Comparison of ENCODE assay signal across 10 mouse cellular contexts in the genomic region with DNA sequence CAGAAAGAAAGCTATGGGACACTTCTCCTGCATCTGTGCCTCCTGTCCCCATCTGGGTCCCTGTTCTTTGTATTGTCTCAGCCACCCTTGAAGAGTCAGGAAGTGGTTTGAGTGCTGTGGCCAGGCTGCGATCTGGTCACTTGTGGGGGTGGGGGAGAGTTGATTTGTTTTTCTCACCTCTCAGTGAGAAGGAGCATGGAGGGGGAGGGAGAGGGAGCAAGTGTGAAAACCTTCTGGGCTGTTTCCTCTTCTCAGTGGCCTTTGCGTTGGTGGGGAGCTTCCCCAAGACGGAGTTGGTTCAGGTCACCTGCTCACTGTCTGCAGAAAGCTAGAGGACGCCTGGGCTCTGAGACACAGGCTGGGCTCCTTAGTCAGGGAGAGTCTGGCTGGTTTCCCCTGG.
DNase-seq lines count a peak whose midpoint lies in the region; ATAC-seq and TF ChIP-seq lines count a peak whose summit lies in the region.
"Had no signal": no experiment of that assay in that cellular context is flagged by ENCODE, and none has a peak within 500 bp of the region (broad histone marks: within the 10 kb centered on the region; RNA-seq: fewer than 3 reads in every experiment).

No protein-coding gene starts in this region.

- H3K9me3 ChIP-seq in lung, postnatal 0 days (ENCODE audit: low read length): no peaks in the 10 kb centered on the region
- no peaks in the 10 kb centered on the region for H3K9me3 ChIP-seq in embryonic facial prominence, embryonic 10.5 days
- H3K9me3 ChIP-seq: midbrain, embryonic 12.5 days had no signal

- no peak for TF ChIP-seq EP300 in lung, postnatal 0 days (IDR thresholded peaks at IDR 0.05)

- DNase-seq in lung, postnatal 0 days (ENCODE audit: low spot score): peak; percentile 32
- DNase-seq in lung, postnatal 14 days: no peak
- no peak for DNase-seq in embryonic facial prominence, embryonic 10.5 days (ENCODE audit: low spot score)
- DNase-seq in thymus, postnatal 0 days (ENCODE audit: low spot score): peak; percentile 16
- DNase-seq in ovary, adult 18-20 months (ENCODE audit: low spot score): no peak
- DNase-seq in embryo, embryonic 11 days: no peak
- DNase-seq in right cerebral cortex, adult 2 months (ENCODE audit: low spot score in 2 of 2): no peak
- DNase-seq: cerebellum, postnatal 36 days had no signal

- no peaks in the 10 kb centered on the region for H3K27me3 ChIP-seq in lung, postnatal 0 days (replicated peaks; ENCODE audit: insufficient read depth, low read length)
- H3K27me3 ChIP-seq in embryonic facial prominence, embryonic 10.5 days (replicated peaks; ENCODE audit: low read depth, poor library complexity, severe bottlenecking): no peaks in the 10 kb centered on the region
- H3K27me3 ChIP-seq: midbrain, embryonic 12.5 days had no signal

- H3K27ac ChIP-seq in lung, postnatal 0 days (ENCODE audit: low read length): no peak overlapping the region
- H3K27ac ChIP-seq in embryonic facial prominence, embryonic 10.5 days (replicated peaks): peak overlapping the region; percentile 65
- H3K27ac ChIP-seq: midbrain, embryonic 12.5 days had no signal

- peak; percentile 32 for ATAC-seq in lung, postnatal 0 days
- ATAC-seq in megakaryocyte, adult 5-6 weeks (ENCODE audit: poor library complexity, severe bottlenecking): peak; percentile 66

- no peak for TF ChIP-seq CTCF in lung, postnatal 0 days (IDR thresholded peaks at IDR 0.05)

- H3K4me1 ChIP-seq in lung, postnatal 0 days (ENCODE audit: insufficient read depth, low read depth, low read length): peaks cover 11% of the 10 kb centered on the region
- peaks cover 83% of the 10 kb centered on the region for H3K4me1 ChIP-seq in embryonic facial prominence, embryonic 10.5 days

- no peak overlapping the region for H3K4me2 ChIP-seq in lung, postnatal 0 days (replicated peaks; ENCODE audit: low read depth, low read length)
- H3K4me2 ChIP-seq: midbrain, embryonic 12.5 days had no signal

- no peaks in the 10 kb centered on the region for H3K36me3 ChIP-seq in lung, postnatal 0 days (ENCODE audit: insufficient read depth, low read length)
- peaks cover 3% of the 10 kb centered on the region; the same call in 1 of the 2 replicates for H3K36me3 ChIP-seq in embryonic facial prominence, embryonic 10.5 days (replicated peaks)

- 19% methylated on average over 4 of the region's 4 CpGs for WGBS in lung, postnatal 0 days
- 50% methylated on average over 4 of the region's 4 CpGs for WGBS in embryonic facial prominence, embryonic 10.5 days

- H3K4me3 ChIP-seq in lung, postnatal 0 days (ENCODE audit: low read depth, low read length): no peak overlapping the region
- H3K4me3 ChIP-seq in embryonic facial prominence, embryonic 10.5 days: no peak overlapping the region
- H3K4me3 ChIP-seq: midbrain, embryonic 12.5 days had no signal

- no peak overlapping the region for H3K9ac ChIP-seq in lung, postnatal 0 days (replicated peaks; ENCODE audit: low read depth)
- H3K9ac ChIP-seq: midbrain, embryonic 12.5 days had no signal

Comparison
In these comparisons a context has a peak if more than half of its experiments do, and no peak if none do; other contexts are left out.
1. DNase-seq: peak in lung, postnatal 0 days (single experiment) and thymus, postnatal 0 days (single experiment); none in lung, postnatal 14 days (single experiment), embryonic facial prominence, embryonic 10.5 days (single experiment), ovary, adult 18-20 months (single experiment), embryo, embryonic 11 days (single experiment) and right cerebral cortex, adult 2 months (0 of 2).